Mouse (Mus musculus) lung, adult 2 months (tissue): ENCODE data around the gene Gm33543.

Experiments used
- CTCF ChIP-seq: fragments of 200-500 bp; IDR thresholded peaks from 2 replicates; pipeline ENCODE4 v1.5.1; 2011; ENCODE audit warnings: mild to moderate bottlenecking, low read length, control low read depth; ENCODE audit not compliant: insufficient read depth
- POLR2A ChIP-seq: fragments of 200-500 bp; IDR thresholded peaks from 2 replicates; pipeline ENCODE4 v1.6.1; 2011; ENCODE audit warnings: low read depth, mild to moderate bottlenecking, control low read depth, low read length, borderline replicate concordance; ENCODE audit errors: extremely low read depth

- TF ChIP-seq CTCF (no peak), POLR2A (no peak)
Measured at GRCm38 (mm10) chr10:95774001-95774628, 68.6 kb downstream of the Gm33543 start.
